Mouse (Mus musculus) embryonic facial prominence, embryonic 10.5 days (tissue): ENCODE results near the gene Eif4g1. TPM values are rescaled to one million over a fixed set of nuclear protein-coding genes. Genes with fewer than 3 reads are reported as not detected.

Experiments
- DNase-seq: peaks from one replicate; pipeline ENCODE4 v3.0.0-alpha.2; 2017; ENCODE audit warnings: low spot score
- H3K27ac ChIP-seq: fragments of 300-500 bp; sonication (generic); replicated peaks from 2 replicates; pipeline ENCODE4 v1.5.1; 2016; ENCODE audit warnings: mild to moderate bottlenecking
- H3K27me3 ChIP-seq: fragments of 300-500 bp; sonication (generic); replicated peaks from 2 replicates; pipeline ENCODE4 v1.6.1; 2016; ENCODE audit warnings: low read depth, mild to moderate bottlenecking; ENCODE audit not compliant: poor library complexity, severe bottlenecking
- H3K36me3 ChIP-seq: fragments of 300-500 bp; sonication (generic); replicated peaks from 2 replicates; pipeline ENCODE4 v1.6.1; 2016; ENCODE audit warnings: mild to moderate bottlenecking, moderate library complexity
- H3K4me1 ChIP-seq: fragments of 300-500 bp; sonication (generic); 2 replicates; pipeline ENCODE4 v1.6.1; 2016
- H3K4me3 ChIP-seq: fragments of 300-500 bp; sonication (generic); 2 replicates; pipeline ENCODE4 v1.5.1; 2016; ENCODE audit warnings: mild to moderate bottlenecking, moderate library complexity
- H3K9me3 ChIP-seq: fragments of 300-500 bp; sonication (generic); 2 replicates; pipeline ENCODE4 v1.6.1; 2016; ENCODE audit warnings: mild to moderate bottlenecking
- WGBS: fragments of 180-500 bp; shearing (Covaris S2); methylation state at CpG from one replicate; pipeline ENCODE4 v1.1.7; 2016; 5-methylcytosine and 5-hydroxymethylcytosine counted together
- polyA plus RNA-seq: library from polyadenylated mRNA; unstranded; fragments of >200 nt; fragmentation: Nextera tagmentation; extraction: Ambion mirVana; gene quantifications from 2 replicates; pipeline ENCODE4 v1.2.1, GENCODE M21; 2016

The Eif4g1 gene
- polyA plus RNA-seq, 1 experiment from 2014 or later, result 251 TPM

- Histone ChIP-seq H3K4me1 (no peaks in the 10 kb centered on the region), H3K36me3 (no peaks in the 10 kb centered on the region), H3K27ac (no peak overlapping the region), H3K9me3 (no peaks in the 10 kb centered on the region), H3K27me3 (peaks cover 36% of the 10 kb centered on the region), H3K4me3 (no peak overlapping the region)
- no peak for DNase-seq
- 90% methylated on average over 9 of the region's 9 CpGs for WGBS
Observed at GRCm38 (mm10) chr16:20739845-20740244, 71.7 kb downstream of the Eif4g1 start.

Other genes with a start within 250 kb of the Eif4g1 start
- gene Abcc5, start 241.9 kb upstream of the Eif4g1 start, polyA plus RNA-seq, result 63.9 and 64.3 TPM in 2 replicates
- 157 and 169 TPM in 2 replicates for gene Eif2b5, start 169.5 kb upstream of the Eif4g1 start, polyA plus RNA-seq
- gene Dvl3, start 151.3 kb upstream of the Eif4g1 start, polyA plus RNA-seq, result 33.0 and 35.1 TPM in 2 replicates
- 604 and 650 TPM in 2 replicates for gene Ap2m1, start 132.8 kb upstream of the Eif4g1 start, polyA plus RNA-seq
- gene Abcf3, start 119.7 kb upstream of the Eif4g1 start, polyA plus RNA-seq, result 57.2 and 59.6 TPM in 2 replicates
- gene Vwa5b2, start 78.8 kb upstream of the Eif4g1 start, polyA plus RNA-seq, result 2.0 and 3.0 TPM in 2 replicates
- 45.0 and 45.8 TPM in 2 replicates for gene Eef1akmt4, start 56.7 kb upstream of the Eif4g1 start, polyA plus RNA-seq
- 0.49 TPM in 1 of 2 replicates, not detected in the other for gene Gm49333, start 56.7 kb upstream of the Eif4g1 start, polyA plus RNA-seq
- gene Alg3, start 56.6 kb upstream of the Eif4g1 start, polyA plus RNA-seq, result 53.9 and 59.2 TPM in 2 replicates
- gene Camk2n2, start 47.0 kb upstream of the Eif4g1 start, polyA plus RNA-seq, result 1.4 TPM in 2 replicates
- gene Ece2, start 38.5 kb upstream of the Eif4g1 start, polyA plus RNA-seq, result 3.3 and 4.1 TPM in 2 replicates
- 520 and 530 TPM in 2 replicates for gene Psmd2, start 16.7 kb upstream of the Eif4g1 start, polyA plus RNA-seq
- 2.9 and 4.8 TPM in 2 replicates for gene Fam131a, start 24.9 kb downstream of the Eif4g1 start, polyA plus RNA-seq
- gene Polr2h, start 49.4 kb downstream of the Eif4g1 start, polyA plus RNA-seq, result 151 and 153 TPM in 2 replicates
- gene Clcn2, start 49.4 kb downstream of the Eif4g1 start, polyA plus RNA-seq, result 13.9 and 15.9 TPM in 2 replicates
- gene Chrd, start 64.8 kb downstream of the Eif4g1 start, polyA plus RNA-seq, result 1.3 and 1.4 TPM in 2 replicates
- gene Thpo, start 66.2 kb downstream of the Eif4g1 start, polyA plus RNA-seq, result 0.44 and 0.72 TPM in 2 replicates